Mouse (Mus musculus) lung, postnatal 0 days (tissue): ENCODE measurements at regions not wholly inside any gene's neighbourhood (a gene's known extent, or its start where the extent isn't known, plus 50 kb on each side); places are given as distances from the start of the nearest gene placed in this dataset.

Source experiments
- ATAC-seq: fragments of 200-750 bp; cut with Nextera tagmentation; 2 replicates; pipeline ENCODE4 v1.8.0; 2017; ENCODE audit warnings: moderate library complexity
- DNase-seq: peaks from one replicate; pipeline ENCODE4 v3.0.0-alpha.2; 2016; ENCODE audit warnings: low spot score
- H3K27ac ChIP-seq: fragments of 300-500 bp; sonication (generic); 2 replicates; pipeline ENCODE4 v1.5.1; 2014; ENCODE audit warnings: antibody characterized with exemption, mild to moderate bottlenecking, low read length, mixed read lengths
- H3K27me3 ChIP-seq: fragments of 300-500 bp; sonication (generic); replicated peaks from 2 replicates; pipeline ENCODE4 v1.6.1; 2014; ENCODE audit warnings: low read length, mixed read lengths; ENCODE audit not compliant: insufficient read depth
- H3K36me3 ChIP-seq: fragments of 300-500 bp; sonication (generic); 2 replicates; pipeline ENCODE4 v1.6.1; 2014; ENCODE audit warnings: low read length, mixed read lengths; ENCODE audit not compliant: insufficient read depth
- H3K4me1 ChIP-seq: fragments of 300-500 bp; sonication (generic); 2 replicates; pipeline ENCODE4 v1.6.1; 2014; ENCODE audit warnings: antibody characterized with exemption, low read depth, low read length, mixed read lengths; ENCODE audit not compliant: insufficient read depth
- H3K4me2 ChIP-seq: fragments of 300-500 bp; sonication (generic); replicated peaks from 2 replicates; pipeline ENCODE4 v1.6.1; 2014; ENCODE audit warnings: low read depth, mild to moderate bottlenecking, low read length, moderate library complexity, mixed read lengths
- H3K4me3 ChIP-seq: fragments of 300-500 bp; sonication (generic); 2 replicates; pipeline ENCODE4 v1.5.1; 2014; ENCODE audit warnings: low read depth, low read length
- H3K9ac ChIP-seq: fragments of 300-500 bp; sonication (generic); replicated peaks from 2 replicates; pipeline ENCODE4 v1.6.1; 2014; ENCODE audit warnings: low read depth, mild to moderate bottlenecking
- H3K9me3 ChIP-seq: fragments of 300-500 bp; sonication (generic); 2 replicates; pipeline ENCODE4 v1.6.1; 2016; ENCODE audit warnings: low read length, mixed read lengths
- CTCF ChIP-seq: IDR thresholded peaks from 2 replicates; pipeline ENCODE4 v1.5.1; 2016; ENCODE audit warnings: antibody characterized with exemption, mild to moderate bottlenecking
- EP300 ChIP-seq: IDR thresholded peaks from 2 replicates; pipeline ENCODE4 v1.6.1; 2016; ENCODE audit warnings: antibody characterized with exemption, mild to moderate bottlenecking, control low read depth
- WGBS: fragments of 180-500 bp; shearing (Covaris S2); extraction: QIAGEN DNeasy Blood & Tissue Kit; methylation state at CpG from one replicate; pipeline ENCODE4 v1.1.7; 2014; 5-methylcytosine and 5-hydroxymethylcytosine counted together

- no peak for ATAC-seq
- Histone ChIP-seq H3K9me3 (no peaks in the 10 kb centered on the region), H3K36me3 (no peaks in the 10 kb centered on the region), H3K4me3 (no peak overlapping the region), H3K27me3 (no peaks in the 10 kb centered on the region), H3K4me2 (no peak overlapping the region), H3K9ac (no peak overlapping the region), H3K4me1 (no peaks in the 10 kb centered on the region), H3K27ac (no peak overlapping the region)
- DNase-seq = no peak
- 38% methylated on average over 4 of the region's 4 CpGs for WGBS
- TF ChIP-seq CTCF = no peak
- TF ChIP-seq EP300 = no peak
These were observed 270.2 kb upstream of the Ptger4 start for GRCm38 (mm10) chr15:5514217-5514616.

- no peak for TF ChIP-seq CTCF
- TF ChIP-seq EP300 = no peak
- 35% methylated on average over 10 of the region's 10 CpGs for WGBS
- ATAC-seq (no peak), DNase-seq (no peak)
- no peaks in the 10 kb centered on the region for H3K36me3 ChIP-seq
- no peak overlapping the region for H3K27ac ChIP-seq
- no peaks in the 10 kb centered on the region for H3K27me3 ChIP-seq
- H3K4me3 ChIP-seq = no peak overlapping the region
- H3K9me3 ChIP-seq = no peaks in the 10 kb centered on the region
- H3K9ac ChIP-seq = no peak overlapping the region
- no peak overlapping the region for H3K4me2 ChIP-seq
- H3K4me1 ChIP-seq = no peaks in the 10 kb centered on the region
These were observed 273.4 kb upstream of the Ptger4 start for GRCm38 (mm10) chr15:5517244-5517966.

- Histone ChIP-seq H3K9ac (no peak overlapping the region), H3K4me1 (no peaks in the 10 kb centered on the region), H3K27ac (no peak overlapping the region), H3K27me3 (no peaks in the 10 kb centered on the region), H3K9me3 (no peaks in the 10 kb centered on the region), H3K36me3 (no peaks in the 10 kb centered on the region), H3K4me3 (no peak overlapping the region), H3K4me2 (no peak overlapping the region)
- WGBS = 80% methylated on average over 2 of the region's 2 CpGs
- DNase-seq (no peak), ATAC-seq (no peak)
- no peak for TF ChIP-seq EP300
- no peak for TF ChIP-seq CTCF
These were observed 275.6 kb upstream of the Ptger4 start for GRCm38 (mm10) chr15:5519552-5519951.

- Histone ChIP-seq H3K4me1 (no peaks in the 10 kb centered on the region), H3K27me3 (no peaks in the 10 kb centered on the region), H3K27ac (no peak overlapping the region), H3K36me3 (no peaks in the 10 kb centered on the region), H3K4me3 (no peak overlapping the region), H3K4me2 (no peak overlapping the region), H3K9me3 (no peaks in the 10 kb centered on the region), H3K9ac (no peak overlapping the region)
- 69% methylated on average over 1 of the region's 1 CpGs for WGBS
- no peak for ATAC-seq
- DNase-seq = no peak
- TF ChIP-seq EP300 = no peak
- no peak for TF ChIP-seq CTCF
These were observed 276.0 kb upstream of the Ptger4 start for GRCm38 (mm10) chr15:5519997-5520396.

GRCm38 (mm10) chr15:5528619-5529018 is 284.6 kb upstream of the Ptger4 start:
- no peaks in the 10 kb centered on the region for H3K36me3 ChIP-seq
- ATAC-seq (no peak), DNase-seq (no peak)
- no peak overlapping the region for H3K4me3 ChIP-seq
- no peaks in the 10 kb centered on the region for H3K27me3 ChIP-seq
- no peak overlapping the region for H3K9ac ChIP-seq
- no peaks in the 10 kb centered on the region for H3K9me3 ChIP-seq
- WGBS = 82% methylated on average over 6 of the region's 6 CpGs
- no peak overlapping the region for H3K27ac ChIP-seq
- TF ChIP-seq EP300 (no peak), CTCF (no peak)
- H3K4me2 ChIP-seq = no peak overlapping the region
- no peaks in the 10 kb centered on the region for H3K4me1 ChIP-seq

- H3K9ac ChIP-seq = no peak overlapping the region
- no peaks in the 10 kb centered on the region for H3K4me1 ChIP-seq
- no peaks in the 10 kb centered on the region for H3K9me3 ChIP-seq
- no peak overlapping the region for H3K4me2 ChIP-seq
- DNase-seq (no peak), ATAC-seq (no peak)
- TF ChIP-seq EP300 (no peak), CTCF (no peak)
- no peak overlapping the region for H3K27ac ChIP-seq
- H3K36me3 ChIP-seq = no peaks in the 10 kb centered on the region
- no peak overlapping the region for H3K4me3 ChIP-seq
- no peaks in the 10 kb centered on the region for H3K27me3 ChIP-seq
These were observed 289.7 kb upstream of the Ptger4 start for GRCm38 (mm10) chr15:5533656-5534055.

- DNase-seq (no peak), ATAC-seq (no peak)
- Histone ChIP-seq H3K4me2 (no peak overlapping the region), H3K4me3 (no peak overlapping the region), H3K9ac (no peak overlapping the region), H3K27ac (no peak overlapping the region), H3K4me1 (no peaks in the 10 kb centered on the region), H3K27me3 (no peaks in the 10 kb centered on the region), H3K9me3 (no peaks in the 10 kb centered on the region), H3K36me3 (no peaks in the 10 kb centered on the region)
- TF ChIP-seq EP300 = no peak
- no peak for TF ChIP-seq CTCF
- WGBS = 58% methylated on average over 2 of the region's 2 CpGs
These were observed 293.4 kb upstream of the Ptger4 start for GRCm38 (mm10) chr15:5537432-5537831.
